Mouse (Mus musculus): Measurements from ENCODE around the gene Phf7.

The Phf7 gene

DNA sequence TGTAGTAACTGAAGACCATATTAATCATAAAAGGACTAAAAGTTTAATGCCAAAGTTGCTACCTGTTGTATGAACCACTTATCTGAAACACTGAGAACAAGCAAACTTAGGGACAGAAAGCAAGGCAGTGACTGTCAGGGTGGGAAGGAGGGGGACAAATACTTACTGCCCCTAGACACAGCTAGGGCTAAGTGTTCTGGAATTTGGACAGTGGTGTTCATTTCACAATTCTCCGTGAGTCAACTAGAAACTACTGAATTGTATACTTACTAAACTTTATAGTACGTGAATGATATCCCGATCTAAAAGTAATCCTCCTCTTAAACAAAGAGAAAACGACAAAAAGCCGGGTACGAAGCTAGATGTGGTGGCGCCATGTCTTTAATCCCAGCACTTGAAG is 51.5 kb downstream of the Phf7 start:
- DNase-seq (ENCODE audit: low spot score in 2 of 2) = no peak

DNA sequence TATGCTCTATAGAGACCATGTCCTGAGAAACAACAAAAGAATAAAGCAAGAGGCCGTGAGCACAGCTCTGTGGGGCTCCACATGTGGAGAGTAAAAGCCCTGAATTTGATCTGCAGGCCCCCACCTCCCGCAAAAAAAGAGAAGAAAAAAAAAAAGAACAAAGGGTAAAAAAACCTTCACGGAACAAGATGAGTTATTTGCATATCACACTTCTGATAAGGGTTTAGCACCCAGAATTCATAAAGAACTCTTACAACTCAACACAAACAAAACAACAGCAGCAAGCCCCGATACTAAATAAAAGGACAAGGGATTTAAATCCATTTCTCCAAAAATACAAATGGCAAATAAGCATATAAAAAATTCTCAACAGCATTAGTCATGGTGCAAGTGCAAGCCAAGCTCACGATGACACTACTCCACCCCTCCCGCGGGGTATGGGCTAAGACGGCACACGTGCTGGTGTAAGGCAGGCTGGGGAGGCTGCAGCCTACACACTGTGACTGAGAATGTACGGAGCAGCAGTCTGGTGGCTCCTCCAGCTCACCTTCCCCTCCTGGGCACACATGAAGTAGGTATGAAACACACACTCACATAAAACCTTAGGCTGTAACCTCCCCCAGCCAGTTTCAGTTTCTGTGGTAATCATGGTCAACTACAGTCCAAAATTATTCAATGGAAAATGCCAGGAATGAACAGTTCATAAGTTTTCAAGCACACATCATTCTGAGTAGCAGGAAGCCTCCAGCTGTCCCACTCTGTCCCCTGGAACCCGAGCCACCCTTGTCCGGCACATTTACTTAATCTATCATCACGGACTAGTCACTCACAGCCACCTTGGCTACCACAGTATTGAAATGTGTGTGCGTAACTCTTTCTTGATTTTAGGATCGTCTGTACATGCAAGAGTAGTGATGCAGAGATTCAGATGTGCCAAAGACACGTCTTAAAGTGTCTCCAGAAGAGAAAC is 53.3 kb downstream of the Phf7 start:
- DNase-seq (ENCODE audit: low spot score in 2 of 2) = peak in 1 of 2 experiments; percentile 60

DNA sequence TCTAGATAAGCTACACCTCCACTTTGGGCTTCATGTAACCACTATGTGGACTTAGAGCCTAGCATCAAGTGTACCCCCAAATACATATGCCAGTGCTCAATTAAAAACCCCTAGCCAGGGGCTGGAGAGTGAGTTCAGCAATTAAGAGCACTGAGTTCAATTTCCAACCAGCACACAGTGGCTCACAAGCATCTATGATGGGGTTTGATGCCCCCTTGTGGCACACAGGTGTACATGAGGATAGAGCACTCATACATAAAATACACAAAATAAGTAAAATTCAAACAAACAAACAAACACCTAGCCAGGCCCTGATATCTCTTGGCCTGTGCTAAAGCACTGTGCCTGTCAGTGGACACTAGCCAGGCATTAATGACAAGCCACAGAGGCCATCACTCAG is 55.1 kb downstream of the Phf7 start:
- DNase-seq (ENCODE audit: low spot score in 2 of 2) = no peak

DNA sequence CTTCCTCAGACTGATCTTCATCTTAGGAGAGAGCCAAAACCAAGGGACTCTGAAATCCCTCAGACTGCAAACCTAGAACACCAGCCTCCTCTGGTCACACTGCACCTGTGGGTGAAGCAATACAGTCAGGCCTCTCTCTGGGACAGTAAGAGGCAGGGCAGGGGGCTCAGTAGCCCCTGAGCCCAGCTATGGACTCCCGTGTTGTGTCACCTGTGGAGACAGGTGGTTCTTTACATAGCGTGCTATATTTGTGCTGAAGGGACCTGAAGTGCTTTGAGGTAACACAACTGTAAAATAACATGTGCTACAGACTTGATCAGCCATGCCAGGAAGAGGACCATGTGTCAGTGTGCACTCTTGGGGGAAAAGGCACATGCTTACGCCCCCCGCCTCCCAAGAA is 55.6 kb downstream of the Phf7 start:
- DNase-seq (ENCODE audit: low spot score in 2 of 2) = no peak

DNA sequence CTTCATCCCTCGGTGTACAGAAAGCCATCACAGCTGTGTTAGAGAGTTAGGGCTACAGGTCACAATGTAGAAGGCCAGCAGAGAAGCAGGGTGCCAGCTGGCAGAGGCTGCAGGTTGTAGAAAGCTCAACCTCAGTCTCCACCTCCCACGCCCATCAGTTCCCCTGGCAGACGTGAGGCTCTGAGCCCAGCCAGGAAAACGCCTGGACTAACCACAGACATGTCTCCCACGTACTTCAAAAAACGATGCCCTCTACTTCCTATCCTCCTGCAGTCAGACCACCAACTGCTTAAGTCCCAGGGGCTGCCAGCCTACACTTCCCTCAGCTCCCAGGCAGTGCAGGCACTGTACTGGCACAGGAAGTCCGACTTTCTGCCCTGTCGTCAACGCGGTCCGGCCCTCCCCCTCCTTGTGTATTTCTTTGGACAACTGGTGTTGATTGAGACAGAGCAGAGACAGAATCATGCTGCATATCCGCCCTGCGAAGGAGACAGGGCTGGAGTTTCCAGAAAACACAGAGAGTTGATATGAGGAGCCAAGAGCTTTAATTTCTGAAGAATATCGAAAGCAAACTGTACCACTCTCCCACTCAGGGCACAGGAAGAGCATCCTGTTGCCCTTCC is 56.1 kb downstream of the Phf7 start:
- no peak for DNase-seq (ENCODE audit: low spot score in 2 of 2)

DNA sequence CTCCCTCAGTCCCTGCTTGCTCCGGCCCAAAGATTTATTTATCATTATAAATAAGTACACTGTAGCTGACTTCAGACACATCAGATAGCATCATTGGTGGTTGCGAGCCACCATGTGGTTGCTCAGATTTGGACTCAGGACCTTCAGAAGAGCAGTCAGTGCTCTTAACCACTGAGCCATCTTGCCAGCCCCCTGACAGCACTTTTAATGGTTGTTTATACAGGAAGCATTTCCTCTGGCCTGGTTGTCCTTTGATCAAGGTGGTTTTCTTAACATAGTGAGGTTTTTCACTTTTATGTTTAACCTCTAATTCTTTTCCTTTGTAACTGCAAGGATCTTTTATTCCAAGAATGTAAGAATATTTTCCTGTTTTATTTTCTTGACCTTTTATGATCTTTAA is 56.7 kb downstream of the Phf7 start:
- DNase-seq (ENCODE audit: low spot score in 2 of 2) = no peak

DNA sequence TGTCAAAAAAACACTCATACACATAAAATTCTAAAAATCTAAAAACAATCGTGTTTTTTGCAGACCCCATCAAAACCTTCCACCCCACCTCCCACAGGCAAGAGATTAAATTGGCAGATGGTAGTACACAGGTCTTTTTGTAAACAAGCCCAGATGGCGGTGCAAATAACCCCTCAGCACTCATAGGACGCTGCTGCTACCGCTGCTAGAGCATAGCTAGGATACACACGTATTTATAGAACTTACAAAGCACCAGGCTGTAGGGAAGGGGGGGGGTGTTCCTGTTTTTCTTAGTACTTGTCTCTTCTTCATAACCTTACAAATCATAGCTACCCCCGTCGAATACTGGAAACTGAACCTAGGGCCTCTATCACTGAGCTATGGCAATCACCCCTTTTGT is 57.3 kb downstream of the Phf7 start:
- DNase-seq (ENCODE audit: low spot score in 2 of 2) = no peak

DNA sequence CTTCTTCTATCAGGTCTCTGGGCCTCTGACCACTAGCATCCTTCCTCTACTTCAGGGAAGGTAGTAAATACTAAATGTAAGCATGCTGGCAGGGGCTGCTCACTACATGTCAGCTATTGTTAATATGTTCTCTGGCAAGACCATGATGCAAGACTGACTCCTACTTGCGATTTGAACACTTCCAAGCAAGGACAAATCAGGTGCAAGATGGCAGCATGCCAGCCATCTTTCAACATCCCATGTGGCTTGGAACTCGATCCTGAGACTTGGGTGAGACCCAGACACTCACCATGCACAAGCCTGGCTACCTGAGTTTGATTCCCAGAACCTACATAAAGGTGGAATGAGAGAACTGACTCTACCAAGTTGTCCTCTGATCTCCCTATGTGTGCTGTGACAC is 59.2 kb downstream of the Phf7 start:
- DNase-seq (ENCODE audit: low spot score in 2 of 2) = no peak

DNA sequence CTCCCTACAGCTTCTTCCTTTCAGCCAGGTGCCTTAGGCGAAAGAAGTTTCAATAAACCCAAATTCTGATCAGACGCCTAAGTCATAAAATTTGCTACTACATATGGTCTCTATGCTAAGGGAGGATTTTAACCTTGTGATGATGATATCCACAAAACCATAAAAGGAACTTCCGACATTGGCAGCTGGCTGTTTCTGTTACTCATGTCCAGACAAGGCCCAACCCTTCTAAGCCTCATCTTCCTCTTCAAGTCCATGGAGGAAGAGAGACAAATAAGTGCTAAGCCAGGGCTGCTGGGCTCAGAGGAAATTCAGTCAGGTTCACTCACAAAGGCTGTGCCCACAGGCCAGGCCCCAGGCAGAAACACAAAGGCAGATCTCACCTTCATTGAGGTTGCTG is 61.8 kb downstream of the Phf7 start:
- DNase-seq (ENCODE audit: low spot score in 2 of 2) = no peak

DNA sequence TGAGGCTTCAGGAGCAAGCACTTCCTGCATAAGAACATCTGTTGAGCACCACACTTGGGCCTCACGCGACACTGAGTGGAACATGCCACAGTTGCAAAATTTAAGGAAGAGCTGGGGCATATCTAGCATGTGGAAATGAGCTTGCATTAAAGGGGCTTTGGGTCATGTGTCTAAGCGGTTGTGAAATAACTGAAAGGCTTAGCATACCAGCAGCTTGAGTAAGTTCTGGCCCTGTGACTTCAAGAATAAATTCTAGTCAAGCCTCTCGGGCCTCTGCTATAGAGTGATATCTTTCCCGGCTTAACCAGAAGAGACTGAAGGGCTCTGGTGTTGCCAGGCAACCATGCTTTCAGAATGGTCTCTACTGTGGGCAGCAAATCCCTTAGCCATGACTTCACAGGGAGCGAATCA is 62.3 kb downstream of the Phf7 start:
- no peak for DNase-seq (ENCODE audit: low spot score in 2 of 2)

All from left cerebral cortex, adult 9 months (tissue).